Mouse (Mus musculus) embryonic facial prominence, embryonic 12.5 days (tissue): ENCODE data around the gene Sap25. TPM values are rescaled to one million over a fixed set of nuclear protein-coding genes. Genes with fewer than 3 reads are reported as not detected.

Experiments used
- ATAC-seq: fragments of 200-750 bp; cut with Nextera tagmentation; 2 replicates; pipeline ENCODE4 v1.8.0; 2017; ENCODE audit not compliant: insufficient number of reproducible peaks, insufficient read depth, low FRiP score, low TSS enrichment
- H3K27ac ChIP-seq: fragments of 300-500 bp; sonication (generic); 2 replicates; pipeline ENCODE4 v1.5.1; 2016; ENCODE audit warnings: mild to moderate bottlenecking
- H3K27me3 ChIP-seq: fragments of 300-500 bp; sonication (generic); 2 replicates; pipeline ENCODE4 v1.6.1; 2016; ENCODE audit warnings: mild to moderate bottlenecking, moderate library complexity
- H3K36me3 ChIP-seq: fragments of 300-500 bp; sonication (generic); 2 replicates; pipeline ENCODE4 v1.6.1; 2016; ENCODE audit warnings: mild to moderate bottlenecking
- H3K4me1 ChIP-seq: fragments of 300-500 bp; sonication (generic); 2 replicates; pipeline ENCODE4 v1.6.1; 2016
- H3K4me2 ChIP-seq: fragments of 300-500 bp; sonication (generic); replicated peaks from 2 replicates; pipeline ENCODE4 v1.6.1; 2016; ENCODE audit warnings: mild to moderate bottlenecking, moderate library complexity
- H3K4me3 ChIP-seq: fragments of 300-500 bp; sonication (generic); 2 replicates; pipeline ENCODE4 v1.5.1; 2016; ENCODE audit warnings: mild to moderate bottlenecking
- H3K9ac ChIP-seq: fragments of 300-500 bp; sonication (generic); 2 replicates; pipeline ENCODE4 v1.6.1; 2016; ENCODE audit warnings: mild to moderate bottlenecking, moderate library complexity
- H3K9me3 ChIP-seq: fragments of 300-500 bp; sonication (generic); 2 replicates; pipeline ENCODE4 v1.6.1; 2016; ENCODE audit warnings: mild to moderate bottlenecking, moderate library complexity
- WGBS: fragments of 180-500 bp; shearing (Covaris S2); methylation state at CpG from one replicate; pipeline ENCODE4 v1.1.7; 2016; 5-methylcytosine and 5-hydroxymethylcytosine counted together
- polyA plus RNA-seq: library from polyadenylated mRNA; unstranded; fragments of >200 nt; fragmentation: Nextera tagmentation; extraction: Ambion mirVana; gene quantifications from 2 replicates; pipeline ENCODE4 v1.2.1, GENCODE M21; 2016

Sap25 gene
- polyA plus RNA-seq, 1 experiment from 2014 or later, result 6.8 TPM

DNA sequence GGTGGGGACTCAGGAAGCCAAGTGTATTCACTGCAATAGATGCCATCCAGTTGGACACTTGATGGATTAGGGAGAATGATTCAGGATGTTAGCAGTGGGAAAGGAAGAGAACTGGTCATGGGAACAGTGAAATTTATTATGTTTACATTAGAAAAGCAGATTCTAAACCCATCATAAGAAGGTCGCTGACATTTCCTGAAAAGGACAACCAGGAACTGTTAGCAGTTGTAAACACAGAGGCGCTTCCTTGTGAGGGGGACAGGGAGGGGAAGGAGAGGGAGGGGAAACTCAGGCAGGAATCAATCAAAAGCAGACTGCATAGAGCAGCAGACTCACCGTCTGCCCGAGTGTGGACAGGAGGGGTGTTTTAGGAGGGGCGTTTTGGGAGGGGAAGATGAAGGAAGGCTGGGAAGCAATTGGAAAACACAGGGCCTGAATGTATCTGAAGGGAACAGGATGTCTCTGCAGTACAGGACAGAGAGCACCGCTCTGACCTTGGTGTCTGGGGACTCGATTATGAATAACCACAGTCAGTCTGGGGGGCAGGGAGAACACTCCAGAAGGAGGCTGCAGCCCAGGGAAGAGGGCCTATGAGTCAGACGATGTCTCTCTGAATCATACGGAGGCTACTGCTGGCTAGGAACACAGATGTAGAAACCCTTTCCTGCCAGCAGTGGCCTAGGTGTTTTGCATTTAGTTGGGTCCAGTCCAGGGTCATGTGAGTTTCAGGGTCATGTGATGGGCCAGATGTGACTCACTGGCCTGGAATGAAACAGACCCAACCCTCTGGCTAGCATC lies 30.5 kb downstream of the Sap25 start:
- ATAC-seq, result 0 out of 2 replicates have a peak, but pooled peaks have one; percentile 22

GRCm38 (mm10) chr5:137672361-137672760 lies 31.2 kb downstream of the Sap25 start:
- Histone ChIP-seq H3K27me3 (no peaks in the 10 kb centered on the region), H3K36me3 (no peaks in the 10 kb centered on the region), H3K27ac (no peak overlapping the region), H3K4me1 (peaks cover 25% of the 10 kb centered on the region), H3K9me3 (no peaks in the 10 kb centered on the region), H3K9ac (no peak overlapping the region), H3K4me2 (no peak overlapping the region), H3K4me3 (no peak overlapping the region)
- 76% methylated on average over 5 of the region's 5 CpGs for WGBS
- ATAC-seq, result no peak

More for the DNA sequence above, 30.5 kb downstream of the Sap25 start:
- peaks cover 25% of the 10 kb centered on the region for H3K4me1 ChIP-seq
- no peak overlapping the region for H3K4me3 ChIP-seq
- no peak overlapping the region; the same call in 1 of the 2 replicates for H3K9ac ChIP-seq
- 19% methylated on average over 9 of the region's 9 CpGs for WGBS
- H3K27me3 ChIP-seq, result no peaks in the 10 kb centered on the region
- H3K27ac ChIP-seq, result peak overlapping the region; percentile 61
- H3K36me3 ChIP-seq, result peaks cover 4% of the 10 kb centered on the region
- peak overlapping the region; percentile 13; the same call in 1 of the 2 replicates for H3K4me2 ChIP-seq
- H3K9me3 ChIP-seq, result no peaks in the 10 kb centered on the region

GRCm38 (mm10) chr5:137673015-137673414 lies 31.9 kb downstream of the Sap25 start:
- no peak overlapping the region for H3K27ac ChIP-seq
- 88% methylated on average over 6 of the region's 6 CpGs for WGBS
- H3K4me3 ChIP-seq, result no peak overlapping the region
- H3K27me3 ChIP-seq, result no peaks in the 10 kb centered on the region
- no peak overlapping the region for H3K4me2 ChIP-seq
- no peaks in the 10 kb centered on the region for H3K36me3 ChIP-seq
- peaks cover 25% of the 10 kb centered on the region for H3K4me1 ChIP-seq
- ATAC-seq, result no peak
- H3K9me3 ChIP-seq, result no peaks in the 10 kb centered on the region
- H3K9ac ChIP-seq, result no peak overlapping the region

DNA sequence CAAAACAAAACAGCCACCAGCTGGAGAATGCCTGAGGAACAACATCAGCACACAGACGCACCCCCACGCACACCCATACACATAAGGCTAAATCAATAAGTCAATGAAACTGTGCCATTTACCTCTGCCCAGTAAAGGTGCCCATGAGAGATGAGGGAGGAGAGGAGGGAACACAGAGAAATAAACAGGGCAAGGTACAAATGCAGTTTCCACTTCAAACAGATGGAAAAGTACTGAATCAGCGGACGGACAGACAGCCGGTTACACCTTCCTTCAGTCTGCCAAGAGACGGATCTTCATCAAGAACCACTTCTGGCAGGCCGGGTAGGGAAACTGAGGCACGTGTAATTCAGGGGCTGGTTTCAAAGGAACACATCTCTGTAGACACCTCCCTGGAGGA lies 33.7 kb downstream of the Sap25 start:
- peaks cover 25% of the 10 kb centered on the region for H3K4me1 ChIP-seq
- no peaks in the 10 kb centered on the region for H3K36me3 ChIP-seq
- H3K9ac ChIP-seq, result no peak overlapping the region
- H3K27ac ChIP-seq, result no peak overlapping the region
- H3K27me3 ChIP-seq, result no peaks in the 10 kb centered on the region
- no peaks in the 10 kb centered on the region for H3K9me3 ChIP-seq
- H3K4me3 ChIP-seq, result no peak overlapping the region
- ATAC-seq, result no peak
- 94% methylated on average over 8 of the region's 8 CpGs for WGBS
- no peak overlapping the region for H3K4me2 ChIP-seq

DNA sequence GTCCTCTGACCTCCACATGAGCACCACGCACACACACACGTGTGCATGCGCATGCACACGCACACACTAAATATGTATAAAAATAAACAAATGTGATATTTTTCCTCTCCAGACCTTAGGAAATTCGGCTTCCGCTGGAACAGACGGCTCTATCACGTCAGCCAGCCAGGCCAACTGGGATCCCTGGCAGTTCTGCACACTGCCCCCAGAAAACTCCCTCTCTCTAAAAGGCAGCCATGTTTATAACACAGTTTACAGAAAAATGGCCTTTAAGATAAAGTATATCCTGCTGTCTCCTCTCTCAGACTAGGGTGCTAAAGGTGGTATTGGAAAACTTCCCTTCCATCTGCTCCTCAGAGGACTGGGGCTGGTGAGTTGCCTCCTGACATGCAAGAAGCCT lies 36.7 kb downstream of the Sap25 start:
- ATAC-seq, result no peak
- WGBS, result 94% methylated on average over 8 of the region's 8 CpGs
- Histone ChIP-seq H3K27ac (no peak overlapping the region), H3K9ac (no peak overlapping the region), H3K27me3 (no peaks in the 10 kb centered on the region), H3K4me1 (peaks cover 10% of the 10 kb centered on the region), H3K36me3 (no peaks in the 10 kb centered on the region), H3K4me3 (no peak overlapping the region), H3K9me3 (no peaks in the 10 kb centered on the region), H3K4me2 (no peak overlapping the region)

DNA sequence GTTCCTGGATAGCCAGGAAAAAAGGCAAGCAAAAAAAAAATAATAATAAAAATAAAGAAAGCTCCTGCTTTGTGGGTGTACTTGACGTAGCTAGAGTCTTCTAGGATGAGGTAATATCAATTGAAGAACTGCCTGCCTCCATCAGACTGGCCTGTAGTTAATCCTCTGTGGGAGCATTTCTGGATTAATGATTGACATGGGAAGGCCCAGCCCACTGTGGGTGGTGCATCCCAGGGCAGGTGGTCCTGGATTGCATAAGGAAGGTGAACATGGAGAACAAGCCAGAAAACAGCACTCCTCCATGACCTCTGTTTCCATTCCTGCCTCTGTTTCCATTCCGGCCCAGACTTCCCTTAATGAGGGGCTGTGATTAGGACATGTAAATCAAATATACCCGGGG lies 37.6 kb downstream of the Sap25 start:
- no peak overlapping the region for H3K4me3 ChIP-seq
- no peak overlapping the region for H3K27ac ChIP-seq
- no peaks in the 10 kb centered on the region for H3K27me3 ChIP-seq
- ATAC-seq, result no peak
- H3K9me3 ChIP-seq, result no peaks in the 10 kb centered on the region
- H3K9ac ChIP-seq, result no peak overlapping the region
- peaks cover 17% of the 10 kb centered on the region for H3K4me1 ChIP-seq
- WGBS, result 86% methylated on average over 3 of the region's 3 CpGs
- H3K4me2 ChIP-seq, result no peak overlapping the region
- no peaks in the 10 kb centered on the region for H3K36me3 ChIP-seq

DNA sequence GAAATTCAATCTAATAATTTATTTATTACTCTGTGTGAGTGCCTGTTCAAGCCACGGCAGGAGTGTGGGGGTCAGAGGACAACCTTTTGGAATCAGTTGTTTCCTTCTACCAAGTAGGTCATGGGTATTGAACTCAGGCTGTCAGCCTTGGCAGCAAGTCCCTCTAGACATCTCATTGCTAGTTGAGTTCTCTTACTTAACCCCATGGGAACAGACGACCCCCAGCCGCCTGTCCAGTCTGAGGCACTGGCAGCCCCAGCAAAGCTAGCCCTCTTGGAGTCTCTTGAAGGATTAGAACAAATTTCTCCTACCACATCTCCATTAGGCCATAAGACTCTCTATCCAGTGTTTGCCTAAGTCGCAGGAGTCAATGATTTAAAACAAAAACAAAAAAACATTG lies 38.6 kb downstream of the Sap25 start:
- no peaks in the 10 kb centered on the region for H3K9me3 ChIP-seq
- H3K27me3 ChIP-seq, result no peaks in the 10 kb centered on the region
- H3K4me2 ChIP-seq, result no peak overlapping the region
- no peak overlapping the region for H3K27ac ChIP-seq
- 88% methylated on average over 4 of the region's 4 CpGs for WGBS
- peaks cover 20% of the 10 kb centered on the region for H3K4me1 ChIP-seq
- no peaks in the 10 kb centered on the region for H3K36me3 ChIP-seq
- ATAC-seq, result no peak
- no peak overlapping the region for H3K4me3 ChIP-seq
- H3K9ac ChIP-seq, result no peak overlapping the region

- peaks cover 20% of the 10 kb centered on the region for H3K4me1 ChIP-seq
- H3K4me2 ChIP-seq, result no peak overlapping the region
- H3K27ac ChIP-seq, result no peak overlapping the region
- no peak overlapping the region for H3K9ac ChIP-seq
- ATAC-seq, result no peak
- no peak overlapping the region for H3K4me3 ChIP-seq
- H3K27me3 ChIP-seq, result no peaks in the 10 kb centered on the region
- no peaks in the 10 kb centered on the region for H3K36me3 ChIP-seq
- WGBS, result 84% methylated on average over 6 of the region's 6 CpGs
- H3K9me3 ChIP-seq, result no peaks in the 10 kb centered on the region
These were observed 41.4 kb downstream of the Sap25 start for GRCm38 (mm10) chr5:137682526-137682925.

DNA sequence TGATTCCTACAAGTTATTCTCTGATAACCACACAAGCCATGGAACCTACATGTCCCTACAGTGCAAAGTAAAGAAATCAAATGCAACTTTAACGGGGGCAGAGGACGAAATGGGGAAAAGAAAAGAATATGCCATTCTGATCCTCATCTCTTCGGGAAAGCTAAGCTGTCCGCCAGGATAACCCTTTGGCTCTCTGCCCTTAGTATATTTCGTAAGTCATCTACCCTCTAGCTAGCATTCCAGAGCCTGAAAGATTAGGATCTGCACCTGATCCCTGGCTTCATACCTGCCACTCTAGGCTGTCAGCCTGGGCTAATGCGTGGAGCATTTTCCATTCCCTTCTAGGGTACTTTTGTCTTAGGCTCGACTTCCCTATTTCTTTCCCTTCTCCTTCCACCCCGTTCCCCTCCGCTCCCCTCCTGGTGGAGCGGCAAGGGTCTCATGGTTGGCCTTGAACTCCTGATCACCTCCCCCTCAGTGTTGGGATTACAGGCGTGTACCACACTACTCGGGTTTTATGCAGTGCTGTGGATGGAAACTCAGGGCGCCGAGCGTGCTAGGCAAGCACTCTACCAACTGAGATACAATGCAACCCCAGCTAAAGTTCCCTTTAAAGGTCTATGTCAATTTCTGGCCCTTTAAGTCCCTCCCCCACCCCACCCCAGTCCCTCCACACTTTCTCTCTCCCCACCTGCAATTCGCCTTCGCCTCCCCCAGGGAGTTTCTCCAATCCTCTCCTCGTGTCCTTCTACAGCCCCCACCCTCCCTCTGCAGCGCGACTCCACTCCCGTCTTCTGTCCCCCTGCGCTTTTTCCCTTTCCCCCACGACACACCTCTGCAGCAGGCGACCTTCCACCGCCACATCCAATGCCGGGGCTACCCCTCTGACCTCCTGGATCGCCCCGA lies 42.5 kb downstream of the Sap25 start:
- Histone ChIP-seq H3K27ac (peak overlapping the region; percentile 75; the same call in 1 of the 2 replicates), H3K9me3 (no peaks in the 10 kb centered on the region), H3K9ac (peak overlapping the region; percentile 73), H3K4me3 (peak overlapping the region; percentile 76), H3K4me2 (peak overlapping the region; percentile 98), H3K27me3 (no peaks in the 10 kb centered on the region), H3K36me3 (no peaks in the 10 kb centered on the region), H3K4me1 (peaks cover 20% of the 10 kb centered on the region)
- WGBS, result 15% methylated on average over 28 of the region's 28 CpGs
- no peak for ATAC-seq

GRCm38 (mm10) chr5:137684294-137685123 lies 43.4 kb downstream of the Sap25 start, which contains the start of gene Agfg2:
Agfg2 (minus strand) TSS chr5:137684726.
- H3K27me3 ChIP-seq, result no peaks in the 10 kb centered on the region
- H3K4me1 ChIP-seq, result peaks cover 20% of the 10 kb centered on the region
- no peaks in the 10 kb centered on the region for H3K9me3 ChIP-seq
- H3K36me3 ChIP-seq, result no peaks in the 10 kb centered on the region
- peak; percentile 97 for ATAC-seq
- peak within 1 kb of the TSS; percentile 98 for H3K4me2 ChIP-seq
- H3K27ac ChIP-seq, result peak within 1 kb of the TSS; percentile 75
- peak within 1 kb of the TSS; percentile 76 for H3K4me3 ChIP-seq
- under 1% methylated on average over 62 of the region's 62 CpGs for WGBS
- H3K9ac ChIP-seq, result peak within 1 kb of the TSS; percentile 73

GRCm38 (mm10) chr5:137685653-137686052 lies 44.5 kb downstream of the Sap25 start:
- no peak overlapping the region for H3K9ac ChIP-seq
- 94% methylated on average over 3 of the region's 3 CpGs for WGBS
- H3K27ac ChIP-seq, result no peak overlapping the region
- H3K4me1 ChIP-seq, result peaks cover 20% of the 10 kb centered on the region
- no peaks in the 10 kb centered on the region for H3K36me3 ChIP-seq
- no peaks in the 10 kb centered on the region for H3K9me3 ChIP-seq
- H3K27me3 ChIP-seq, result no peaks in the 10 kb centered on the region
- no peak overlapping the region for H3K4me3 ChIP-seq
- ATAC-seq, result no peak
- H3K4me2 ChIP-seq, result peak overlapping the region; percentile 98; the same call in 1 of the 2 replicates
